Mouse (Mus musculus): ENCODE data around the gene H2-Eb2.

The H2-Eb2 gene

DNA sequence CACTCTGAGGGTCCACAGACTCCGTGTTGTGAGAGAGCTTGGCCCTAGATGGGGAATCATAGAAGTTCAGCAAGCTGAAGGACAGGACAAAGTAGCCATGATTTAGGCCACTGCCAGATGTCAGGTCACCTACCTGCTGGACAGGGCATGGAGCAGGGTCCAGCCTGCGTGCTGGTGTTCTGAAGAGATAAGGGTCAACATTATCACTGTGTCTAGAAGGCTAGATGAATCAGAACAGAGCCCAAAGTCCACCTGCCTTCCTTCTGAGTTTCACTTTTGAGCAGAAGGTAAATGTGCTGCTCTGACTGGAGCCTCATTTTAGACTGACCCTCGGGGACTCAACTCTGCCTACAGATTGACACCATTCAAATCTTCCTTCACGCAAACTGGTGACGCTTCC is 29.1 kb downstream of the H2-Eb2 start, which contains the start of gene Btnl2:
Btnl2 (plus strand) TSS at position 284 of the 400 bp plus-strand sequence.
- no peak for DNase-seq (ENCODE audit: inconsistent ontology term)

DNA sequence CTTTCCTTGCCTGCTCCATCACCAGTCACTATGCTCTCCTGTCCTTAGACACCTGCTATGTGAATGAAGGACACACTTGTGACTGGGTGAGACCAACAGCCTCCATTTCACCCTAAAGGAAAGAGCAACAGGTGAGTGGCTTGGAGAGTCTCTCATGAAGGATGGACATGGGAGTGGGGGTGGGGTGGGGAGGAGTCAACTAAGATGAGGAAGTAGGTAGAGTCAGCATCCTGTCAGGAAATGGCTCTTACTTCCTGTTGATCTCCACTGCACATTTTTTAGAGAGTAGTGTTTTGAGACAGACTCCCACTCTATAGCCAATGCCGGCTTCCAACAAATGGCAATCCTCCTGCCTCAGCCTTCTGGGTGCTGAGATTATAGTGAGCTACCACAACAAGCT is 29.5 kb downstream of the H2-Eb2 start:
- DNase-seq (ENCODE audit: inconsistent ontology term), result no peak

DNA sequence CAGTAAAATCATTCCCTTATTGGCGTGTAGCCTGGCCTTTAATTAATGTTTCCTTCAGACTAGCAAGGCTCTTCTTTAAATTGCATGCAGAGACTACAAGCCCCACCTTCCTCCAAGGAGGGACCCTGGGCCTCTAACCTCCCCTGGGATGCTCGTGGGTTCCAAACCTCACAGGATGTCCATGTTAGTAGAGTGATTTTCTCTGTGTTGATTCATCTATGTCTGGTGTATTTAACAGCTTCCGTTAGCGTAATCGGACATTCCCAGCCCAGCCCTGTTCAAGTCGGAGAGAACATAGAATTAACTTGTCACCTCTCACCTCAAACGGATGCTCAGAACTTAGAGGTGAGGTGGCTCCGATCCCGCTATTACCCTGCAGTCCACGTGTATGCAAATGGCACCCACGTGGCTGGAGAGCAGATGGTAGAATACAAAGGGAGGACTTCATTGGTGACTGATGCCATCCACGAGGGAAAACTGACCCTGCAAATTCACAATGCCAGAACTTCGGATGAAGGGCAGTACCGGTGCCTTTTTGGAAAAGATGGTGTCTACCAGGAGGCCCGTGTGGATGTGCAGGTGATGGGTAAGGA is 37.6 kb downstream of the H2-Eb2 start:
- DNase-seq (ENCODE audit: inconsistent ontology term), result no peak

DNA sequence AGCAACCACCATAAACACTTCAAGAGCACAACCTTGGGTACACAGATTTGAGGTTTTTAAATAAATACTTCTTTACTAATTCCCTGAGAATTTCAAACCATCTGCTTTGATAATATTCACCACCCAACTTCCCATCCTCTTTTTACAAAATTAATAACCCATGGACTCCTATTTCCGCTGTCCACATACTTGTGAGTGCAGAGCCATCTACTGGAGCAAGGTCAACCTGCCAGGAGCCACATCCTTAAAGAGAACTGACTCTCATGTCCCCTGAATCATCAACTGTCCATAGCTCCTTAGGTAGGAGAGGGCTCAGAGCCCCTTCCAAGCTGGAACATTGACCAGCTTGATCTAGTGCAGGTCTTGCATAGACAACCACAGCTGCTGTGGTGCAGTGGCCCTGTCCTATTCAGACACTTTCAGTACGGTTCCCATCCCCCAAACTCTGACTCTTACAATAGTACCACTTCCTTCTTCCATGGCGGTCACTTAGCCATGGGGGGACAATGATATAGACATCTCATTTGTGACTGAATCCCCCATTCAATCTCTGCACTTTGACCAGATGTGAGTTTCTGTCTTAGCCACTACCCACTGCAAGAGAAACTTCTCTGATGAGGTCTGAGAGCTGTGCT is 38.3 kb downstream of the H2-Eb2 start:
- DNase-seq (ENCODE audit: inconsistent ontology term), result no peak

DNA sequence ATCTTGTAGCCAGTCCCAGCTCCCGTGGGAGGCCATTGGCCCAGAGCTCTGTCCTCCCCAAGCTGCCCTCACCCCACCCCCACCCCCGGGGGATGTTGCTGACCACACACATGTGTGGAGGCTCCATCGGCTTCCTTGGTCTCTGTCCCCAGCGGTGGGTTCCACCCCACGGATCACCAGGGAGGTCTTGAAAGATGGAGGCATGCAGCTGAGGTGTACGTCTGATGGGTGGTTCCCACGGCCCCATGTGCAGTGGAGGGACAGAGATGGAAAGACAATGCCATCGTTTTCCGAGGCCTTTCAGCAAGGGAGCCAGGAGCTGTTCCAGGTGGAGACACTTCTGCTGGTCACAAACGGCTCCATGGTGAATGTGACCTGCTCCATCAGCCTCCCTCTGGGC is 39.6 kb downstream of the H2-Eb2 start:
- DNase-seq (ENCODE audit: inconsistent ontology term), result no peak

DNA sequence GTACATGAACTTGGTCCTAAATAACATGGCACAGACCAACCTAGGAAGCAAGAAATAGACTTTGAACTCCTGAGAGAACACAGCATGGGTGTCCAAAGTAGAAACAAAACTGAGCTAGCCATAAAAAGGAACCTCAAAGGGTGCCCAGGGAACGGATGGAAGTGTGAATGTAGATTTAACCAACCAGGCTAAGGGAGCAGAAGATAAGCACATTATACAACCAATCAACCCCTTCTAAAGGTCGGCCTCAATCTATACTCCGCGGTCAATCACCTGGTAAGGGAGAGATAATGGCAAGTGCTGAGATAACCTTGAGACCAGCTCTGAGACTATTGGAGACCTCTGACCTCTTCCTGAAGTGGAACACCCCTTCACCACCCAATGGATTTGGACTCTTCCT is 45.1 kb downstream of the H2-Eb2 start:
- no peak for DNase-seq (ENCODE audit: inconsistent ontology term)

DNA sequence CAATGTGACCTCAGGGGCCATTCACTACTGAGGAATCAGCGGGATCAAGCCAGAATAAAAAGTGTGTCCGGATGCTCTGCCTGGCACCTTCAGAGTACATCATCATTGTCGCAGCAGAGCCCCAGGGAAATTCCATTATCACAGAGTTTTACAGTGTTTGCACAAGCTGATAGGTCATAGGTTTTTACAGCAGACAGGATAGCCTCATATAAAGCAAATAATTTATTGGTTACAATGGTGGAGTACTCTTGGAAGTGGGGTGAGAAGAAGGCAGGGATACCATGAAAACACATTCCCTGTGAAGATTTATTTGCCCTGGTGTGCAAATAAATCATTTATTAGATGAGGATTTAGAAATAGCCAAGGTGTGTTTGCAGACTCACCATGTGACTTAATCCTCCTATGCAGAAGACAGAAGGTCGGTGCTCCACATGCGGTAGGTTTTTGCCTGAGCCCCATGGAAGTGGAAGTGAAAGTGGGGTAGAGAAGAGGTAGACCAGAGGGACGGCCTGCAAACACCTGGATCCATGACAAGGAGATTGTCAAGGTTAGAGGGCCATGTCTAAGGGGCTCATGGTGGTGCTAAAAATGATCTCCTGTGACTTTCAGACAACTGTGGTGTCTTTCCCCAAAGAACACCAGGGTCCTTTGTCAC is 47.7 kb downstream of the H2-Eb2 start:
- no peak for DNase-seq (ENCODE audit: inconsistent ontology term)

DNA sequence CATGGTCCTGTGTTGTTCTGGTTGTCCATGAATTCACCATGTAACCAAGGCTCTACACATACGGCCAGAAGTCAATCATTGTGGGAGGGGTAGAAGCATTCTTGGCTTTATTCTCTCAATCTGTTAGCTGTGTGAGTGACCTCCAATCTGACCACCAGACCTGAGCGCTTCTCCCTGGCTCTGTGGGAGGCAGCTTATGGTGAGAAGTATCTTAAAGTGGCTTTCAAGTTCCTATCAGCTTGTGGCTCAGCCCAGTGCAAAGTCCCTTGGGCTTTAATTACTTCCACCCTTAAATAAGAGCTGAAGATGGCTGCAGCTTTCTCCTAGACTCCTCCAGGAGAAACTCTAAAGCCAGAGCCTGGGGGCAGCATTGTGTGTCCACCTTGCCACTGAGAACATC is 51.4 kb downstream of the H2-Eb2 start, which contains the start of gene Btnl1:
Btnl1 (plus strand) TSS at position 286 of the 400 bp plus-strand sequence.
- no peak for DNase-seq (ENCODE audit: inconsistent ontology term)

DNA sequence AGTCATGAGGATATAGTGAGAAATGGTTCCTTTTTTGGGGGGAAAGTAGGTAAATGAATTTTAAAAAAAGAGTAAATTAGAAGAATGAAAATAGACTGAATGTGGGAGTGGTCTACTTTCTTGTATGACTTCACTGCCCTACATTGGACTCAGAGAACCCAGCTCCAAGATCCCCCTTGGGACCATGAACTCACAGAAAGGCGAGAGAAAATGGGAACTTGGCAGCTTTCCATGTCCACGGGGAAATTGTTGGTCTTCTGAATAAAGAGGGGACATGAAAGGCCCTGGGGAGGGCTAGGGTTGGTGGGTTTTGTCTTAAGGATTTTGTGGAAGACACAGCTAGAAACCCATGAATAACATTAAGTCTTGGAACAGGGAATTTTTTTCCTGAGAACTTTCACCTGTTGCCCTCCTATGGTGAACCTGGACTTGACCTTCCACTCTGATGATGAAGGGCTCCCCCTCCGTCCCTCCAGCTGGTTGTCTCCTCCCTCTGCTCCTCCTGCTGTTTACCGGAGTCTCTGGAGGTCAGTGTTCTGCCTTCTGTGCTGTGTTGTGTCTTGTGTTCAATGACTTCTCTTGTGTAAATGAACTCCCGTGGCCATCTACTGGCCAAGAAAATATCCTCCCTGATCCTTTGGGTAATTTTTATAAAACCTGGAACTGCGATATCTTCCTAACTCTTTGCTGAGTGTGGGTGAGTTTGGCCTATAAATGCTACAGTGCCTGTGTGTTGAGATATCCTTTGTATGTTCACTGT is 52.2 kb downstream of the H2-Eb2 start:
- DNase-seq (ENCODE audit: inconsistent ontology term), result no peak

DNA sequence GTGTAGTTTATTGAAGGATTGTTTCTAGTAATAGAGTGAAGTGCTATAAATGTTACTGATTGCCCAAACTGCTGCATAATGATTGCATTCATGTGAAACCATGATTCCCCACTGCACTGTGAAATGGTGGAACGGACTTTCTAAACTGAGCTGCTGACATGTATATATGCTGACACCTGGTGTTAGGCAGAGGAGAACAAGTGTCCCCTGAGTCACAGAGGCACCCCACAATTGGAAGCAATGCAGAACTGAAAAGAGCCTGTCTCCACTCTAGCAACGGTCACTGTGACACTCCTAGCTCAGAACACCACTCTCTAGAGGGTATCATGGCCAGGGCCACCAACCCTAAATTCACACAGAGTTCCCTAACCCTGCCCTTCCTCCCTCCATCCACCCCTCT is 53.3 kb downstream of the H2-Eb2 start:
- no peak for DNase-seq (ENCODE audit: inconsistent ontology term)

DNA sequence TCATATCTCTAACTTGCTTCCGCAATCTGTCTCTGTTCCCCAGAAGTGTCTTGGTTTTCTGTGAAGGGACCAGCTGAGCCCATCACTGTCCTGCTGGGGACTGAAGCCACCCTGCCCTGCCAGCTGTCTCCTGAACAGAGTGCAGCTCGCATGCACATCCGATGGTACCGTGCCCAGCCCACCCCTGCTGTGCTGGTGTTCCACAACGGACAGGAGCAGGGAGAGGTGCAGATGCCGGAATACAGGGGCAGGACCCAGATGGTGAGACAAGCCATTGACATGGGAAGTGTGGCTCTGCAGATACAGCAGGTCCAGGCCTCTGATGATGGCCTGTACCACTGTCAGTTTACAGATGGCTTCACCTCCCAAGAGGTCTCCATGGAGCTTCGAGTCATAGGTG is 54.0 kb downstream of the H2-Eb2 start:
- DNase-seq (ENCODE audit: inconsistent ontology term), result no peak

DNA sequence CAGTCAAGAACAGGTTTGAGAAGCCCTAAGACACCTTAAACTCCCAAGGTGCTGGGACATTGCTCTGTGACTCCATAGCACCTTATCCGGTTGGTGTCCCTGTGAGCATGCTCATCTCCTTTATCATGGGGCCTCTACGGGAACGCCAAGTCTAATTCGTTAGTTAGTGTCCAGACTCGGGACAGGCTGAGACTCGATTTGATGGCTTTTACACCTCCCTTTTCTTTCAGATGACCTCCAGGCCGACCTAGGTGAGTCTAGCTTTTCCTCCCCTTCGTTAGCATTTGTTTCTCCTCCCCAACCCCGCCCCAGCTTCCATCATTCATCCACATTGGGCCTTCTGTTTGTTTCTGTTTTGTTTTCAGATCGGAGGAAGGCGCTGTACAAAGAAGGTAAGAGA is 56.4 kb downstream of the H2-Eb2 start:
- DNase-seq (ENCODE audit: inconsistent ontology term), result no peak

DNA sequence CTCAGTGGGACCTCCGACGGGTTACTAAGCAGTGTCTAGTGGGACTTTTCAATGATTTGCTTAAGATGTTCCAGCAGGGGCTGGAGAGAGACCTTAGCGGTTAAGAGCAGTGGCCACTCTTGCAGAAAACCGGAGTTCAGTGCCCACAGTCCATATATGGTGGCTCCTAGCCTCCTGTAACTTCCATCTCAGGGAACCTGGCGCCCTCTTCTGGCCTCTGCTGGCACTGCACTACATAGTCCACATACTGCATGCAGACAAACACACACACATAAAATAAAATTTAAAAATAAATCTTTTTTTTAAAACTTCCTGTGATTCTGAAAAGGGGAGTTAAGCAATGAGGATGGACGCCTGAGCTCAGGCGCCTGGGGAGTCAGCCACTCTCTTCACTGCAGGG is 57.7 kb downstream of the H2-Eb2 start:
- DNase-seq (ENCODE audit: inconsistent ontology term), result no peak

DNA sequence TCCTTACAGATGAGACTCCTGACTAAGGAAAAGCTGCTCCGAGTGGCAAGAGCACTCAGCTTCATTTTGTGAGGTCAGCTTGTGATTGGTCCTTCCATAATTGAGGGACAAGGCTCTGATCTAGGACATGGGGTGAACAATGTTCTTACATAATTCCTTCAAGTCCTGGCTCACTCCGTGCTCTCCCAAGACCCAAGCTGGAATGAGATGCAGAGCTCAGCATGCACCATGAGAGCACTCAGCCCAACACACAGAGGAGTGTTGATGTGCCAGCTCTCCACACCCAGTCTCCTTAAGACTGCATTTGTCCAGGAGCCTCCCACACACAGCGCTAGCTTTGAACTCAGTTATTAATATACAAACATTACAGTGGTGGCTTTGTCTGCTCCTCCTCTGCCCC is 59.2 kb downstream of the H2-Eb2 start:
- DNase-seq (ENCODE audit: inconsistent ontology term), result no peak

DNA sequence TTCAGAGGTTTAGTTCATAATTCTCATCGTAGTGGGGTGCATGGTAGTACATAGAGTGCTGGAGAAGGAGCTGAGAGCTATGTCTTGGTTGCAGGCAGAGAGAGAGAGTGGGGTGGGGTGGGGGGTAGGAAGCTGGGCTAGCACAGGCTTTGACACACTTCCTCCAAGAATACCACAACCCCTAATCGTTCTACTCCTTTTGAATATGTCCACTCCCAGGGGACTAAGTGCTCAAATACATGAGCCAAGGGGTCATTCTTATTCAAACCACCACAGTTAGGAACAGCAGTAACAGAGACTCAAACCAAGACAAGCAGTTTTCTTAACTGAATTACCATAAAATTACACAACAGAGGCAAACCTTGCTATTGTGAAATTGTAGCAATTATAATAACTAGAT is 61.2 kb downstream of the H2-Eb2 start:
- DNase-seq (ENCODE audit: inconsistent ontology term), result no peak

DNA sequence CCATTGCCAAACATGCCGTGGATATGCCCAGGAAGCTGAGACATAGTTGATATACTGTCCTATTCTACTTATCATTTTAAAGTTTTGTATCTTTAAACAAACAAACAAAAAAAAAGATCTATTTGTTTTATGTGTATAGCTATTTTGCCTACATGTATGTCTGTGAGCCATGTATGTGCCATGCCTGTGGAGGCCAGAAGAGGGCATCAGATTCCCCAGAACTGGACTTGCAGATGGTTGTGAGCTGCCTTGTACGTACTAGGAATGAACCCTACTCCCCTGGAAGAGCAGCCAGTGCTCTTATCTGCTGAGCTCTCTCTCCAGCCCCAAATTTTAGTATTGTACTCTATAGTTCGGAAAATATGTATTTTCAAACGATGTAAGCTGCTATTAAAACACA is 63.0 kb downstream of the H2-Eb2 start:
- no peak for DNase-seq (ENCODE audit: inconsistent ontology term)
